Mouse (Mus musculus) CH12.LX (cell line): ENCODE measurements at regions not wholly inside any gene's neighbourhood (a gene's known extent, or its start where the extent isn't known, plus 50 kb on each side); places are given as distances from the start of the nearest gene placed in this dataset.

Source experiments
- DNase-seq: peaks from one replicate; pipeline ENCODE4 v3.0.0-alpha.2; 2013; ENCODE audit errors: extremely low read depth
- H3K27ac ChIP-seq: 2 replicates; pipeline ENCODE4 v1.5.1; 2012; ENCODE audit warnings: low read depth, mild to moderate bottlenecking, control low read depth, moderate library complexity; ENCODE audit not compliant: insufficient read depth
- H3K27me3 ChIP-seq: replicated peaks from 2 replicates; pipeline ENCODE3; 2012; ENCODE audit warnings: inconsistent platforms
- H3K36me3 ChIP-seq, 2 experiments: replicated peaks in 1 of 2; 2 replicates each; pipeline versions ENCODE3 to v1.6.1; 2012; ENCODE audit warnings: inconsistent platforms in 1 of 2, low read length in 1 of 2, mild to moderate bottlenecking in 1 of 2, mixed read lengths in 1 of 2, moderate library complexity in 1 of 2; ENCODE audit not compliant: control insufficient read depth in 1 of 2, insufficient read depth in 1 of 2
- H3K4me1 ChIP-seq, 2 experiments: 2 replicates each; pipeline ENCODE4 v1.6.1; 2012; ENCODE audit warnings: inconsistent platforms in 1 of 2, moderate library complexity in 1 of 2; ENCODE audit not compliant: insufficient read depth in 2 of 2, control insufficient read depth in 1 of 2
- H3K4me2 ChIP-seq: 2 replicates; pipeline ENCODE4 v1.6.1; 2012; ENCODE audit warnings: low read depth, mild to moderate bottlenecking, control low read depth; ENCODE audit not compliant: poor library complexity, insufficient read depth, severe bottlenecking
- H3K4me3 ChIP-seq, 3 experiments: fragments of 150-350 bp in 1 of 3; sonication (generic) in 1 of 3; replicated peaks in 1 of 3; 2 replicates each; pipeline versions ENCODE3 to v1.5.1; 2011 to 2012; ENCODE audit warnings: low read depth in 2 of 3, low read length in 2 of 3, mild to moderate bottlenecking in 2 of 3, moderate library complexity in 2 of 3, control low read depth in 1 of 3, improper control_type of control experiment in 1 of 3, inconsistent platforms in 1 of 3, mixed read lengths in 1 of 3; ENCODE audit not compliant: poor library complexity in 1 of 3
- H3K79me2 ChIP-seq: replicated peaks from 2 replicates; pipeline ENCODE4 v1.6.1; 2012; ENCODE audit warnings: mild to moderate bottlenecking, moderate library complexity; ENCODE audit not compliant: control insufficient read depth, poor library complexity, insufficient read depth, severe bottlenecking; ENCODE audit errors: extremely low read depth
- H3K9ac ChIP-seq: 2 replicates; pipeline ENCODE4 v1.6.1; 2012; ENCODE audit warnings: low read depth, mild to moderate bottlenecking, control low read depth, moderate library complexity; ENCODE audit not compliant: insufficient read depth
- H3K9me3 ChIP-seq: replicated peaks from 2 replicates; pipeline ENCODE3; 2012; ENCODE audit warnings: low read length, inconsistent platforms, mixed read lengths
- CHD2 ChIP-seq: IDR thresholded peaks from 2 replicates; pipeline ENCODE4 v1.6.1; 2011; ENCODE audit warnings: low read length, improper control_type of control experiment
- CTCF ChIP-seq, 2 experiments: IDR thresholded peaks in 1 of 2; conservative IDR thresholded peaks in 1 of 2; 2 replicates each; pipeline ENCODE4 v1.5.1; 2011 to 2012; ENCODE audit warnings: low read depth in 2 of 2, low read length in 2 of 2, improper control_type of control experiment in 1 of 2, inconsistent platforms in 1 of 2, mild to moderate bottlenecking in 1 of 2, moderate library complexity in 1 of 2
- GABPA ChIP-seq: IDR thresholded peaks from 2 replicates; pipeline ENCODE4 v1.6.1; 2012; ENCODE audit warnings: low read depth, low read length, improper control_type of control experiment, inconsistent platforms; ENCODE audit not compliant: insufficient replicate concordance
- KAT2A ChIP-seq: IDR thresholded peaks from 2 replicates; pipeline ENCODE4 v1.6.1; 2012; ENCODE audit warnings: low read length, improper control_type of control experiment, inconsistent platforms; ENCODE audit not compliant: insufficient replicate concordance
- MAFK ChIP-seq: IDR thresholded peaks from 2 replicates; pipeline ENCODE4 v1.6.1; 2011; ENCODE audit warnings: low read length, improper control_type of control experiment; ENCODE audit not compliant: insufficient replicate concordance
- MAZ ChIP-seq: IDR thresholded peaks from 2 replicates; pipeline ENCODE4 v1.6.1; 2012; ENCODE audit warnings: low read depth, mild to moderate bottlenecking, inconsistent platforms, low read length, improper control_type of control experiment, moderate library complexity
- MXI1 ChIP-seq: IDR thresholded peaks from 2 replicates; pipeline ENCODE4 v1.6.1; 2011; ENCODE audit warnings: mild to moderate bottlenecking, low read depth, low read length, improper control_type of control experiment
- MYC ChIP-seq: IDR thresholded peaks from 2 replicates; pipeline ENCODE4 v1.6.1; 2011; ENCODE audit warnings: low read depth, mild to moderate bottlenecking, improper control_type of control experiment, low read length
- NELFE ChIP-seq: IDR thresholded peaks from 2 replicates; pipeline ENCODE4 v1.6.1; 2011; ENCODE audit warnings: low read depth, low read length, improper control_type of control experiment
- NRF1 ChIP-seq: IDR thresholded peaks from 2 replicates; pipeline ENCODE4 v1.6.1; 2014; ENCODE audit warnings: low read depth, mild to moderate bottlenecking, inconsistent platforms, low read length, improper control_type of control experiment, moderate library complexity
- PAX5 ChIP-seq: IDR thresholded peaks from 2 replicates; pipeline ENCODE4 v1.6.1; 2012; ENCODE audit warnings: low read length, inconsistent platforms, mixed read lengths
- POLR2A ChIP-seq: IDR thresholded peaks from 2 replicates; pipeline ENCODE4 v1.6.1; 2011; ENCODE audit warnings: low read depth, mild to moderate bottlenecking, improper control_type of control experiment, low read length
- POLR2AphosphoS2 ChIP-seq: IDR thresholded peaks from 2 replicates; pipeline ENCODE4 v1.6.1; 2011; ENCODE audit warnings: low read depth, low read length, improper control_type of control experiment
- RCOR1 ChIP-seq: conservative IDR thresholded peaks from 2 replicates; pipeline ENCODE4 v1.6.1; 2012; ENCODE audit warnings: low read depth, mild to moderate bottlenecking, inconsistent platforms, low read length, improper control_type of control experiment
- SIN3A ChIP-seq: IDR thresholded peaks from 2 replicates; pipeline ENCODE4 v1.6.1; 2012; ENCODE audit warnings: low read length, improper control_type of control experiment, inconsistent platforms
- TBP ChIP-seq: conservative IDR thresholded peaks from 2 replicates; pipeline ENCODE4 v1.6.1; 2011; ENCODE audit warnings: low read depth, low read length, improper control_type of control experiment
- TCF12 ChIP-seq: IDR thresholded peaks from 2 replicates; pipeline ENCODE4 v1.6.1; 2014; ENCODE audit warnings: low read depth, mild to moderate bottlenecking, inconsistent platforms, low read length, improper control_type of control experiment
- USF1 ChIP-seq: IDR thresholded peaks from 2 replicates; pipeline ENCODE4 v1.6.1; 2014; ENCODE audit warnings: low read depth, mild to moderate bottlenecking, inconsistent platforms, low read length, improper control_type of control experiment
- ZKSCAN1 ChIP-seq: IDR thresholded peaks from 2 replicates; pipeline ENCODE4 v1.6.1; 2012; ENCODE audit warnings: low read depth, inconsistent platforms, low read length, improper control_type of control experiment, borderline replicate concordance
- ZNF384 ChIP-seq: IDR thresholded peaks from 2 replicates; pipeline ENCODE4 v1.6.1; 2012; ENCODE audit warnings: low read depth, low read length, improper control_type of control experiment, inconsistent platforms
- dilution Hi-C: fragments of 300-500 bp; cut with MboI; formaldehyde crosslinking; loops from 2 replicates; pipeline ENCODE4 v1.14.3; 2020; ENCODE audit warnings: low sequenced_read_pairs; ENCODE audit not compliant: extremely low pct_unique_long_range_greater_than_20kb, extremely low pct_ligation_motif_present
- in situ Hi-C: fragments of 300-500 bp; cut with MboI; formaldehyde crosslinking; loops from 3 replicates; pipeline ENCODE4 v1.14.3; 2019; ENCODE audit warnings: low sequenced_read_pairs, low pct_ligation_motif_present, low pct_unique_long_range_greater_than_20kb, mixed read lengths

DNA sequence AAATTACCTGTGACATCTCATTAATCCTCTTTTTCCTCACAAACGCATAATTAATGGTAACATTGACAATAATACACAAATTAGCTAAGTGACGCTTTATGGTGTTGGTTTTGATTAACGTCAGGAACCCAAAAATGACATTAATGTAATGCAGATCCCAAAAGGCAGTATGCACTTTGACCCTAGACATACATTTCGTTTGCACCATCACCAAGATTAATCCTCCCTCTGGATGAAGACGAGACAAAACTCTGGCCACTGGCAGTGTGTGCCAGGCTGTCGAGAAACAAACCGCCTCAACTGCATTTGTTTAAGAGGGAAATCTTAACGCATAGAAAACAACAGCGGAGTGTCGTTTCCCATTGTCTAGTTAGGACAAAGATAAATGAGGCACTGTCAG lies 72.0 kb upstream of the BC052040 start:
- dilution Hi-C loops (no loop called here), in situ Hi-C loops (no loop called here)
- Histone ChIP-seq H3K79me2 (no peaks in the 10 kb centered on the region), H3K4me3 (no peak overlapping the region), H3K9ac (no peak overlapping the region), H3K9me3 (no peaks in the 10 kb centered on the region), H3K4me1 (no peaks in the 10 kb centered on the region), H3K27me3 (no peaks in the 10 kb centered on the region), H3K4me2 (no peak overlapping the region), H3K36me3 (no peaks in the 10 kb centered on the region), H3K27ac (no peak overlapping the region)
- DNase-seq: no peak
- no peak for TF ChIP-seq TCF12
- TF ChIP-seq TBP: no peak
- TF ChIP-seq MAZ: no peak
- TF ChIP-seq POLR2AphosphoS2: no peak
- no peak for TF ChIP-seq MXI1
- no peak for TF ChIP-seq NRF1
- TF ChIP-seq PAX5: no peak
- TF ChIP-seq RCOR1: no peak
- TF ChIP-seq GABPA: no peak
- no peak for TF ChIP-seq POLR2A
- no peak for TF ChIP-seq CTCF (conservative IDR thresholded peaks at IDR 0.05 in 1 of 2, IDR thresholded peaks at IDR 0.05 in 1 of 2; ENCODE audit: low read depth in 2 of 2, low read length in 2 of 2)

DNA sequence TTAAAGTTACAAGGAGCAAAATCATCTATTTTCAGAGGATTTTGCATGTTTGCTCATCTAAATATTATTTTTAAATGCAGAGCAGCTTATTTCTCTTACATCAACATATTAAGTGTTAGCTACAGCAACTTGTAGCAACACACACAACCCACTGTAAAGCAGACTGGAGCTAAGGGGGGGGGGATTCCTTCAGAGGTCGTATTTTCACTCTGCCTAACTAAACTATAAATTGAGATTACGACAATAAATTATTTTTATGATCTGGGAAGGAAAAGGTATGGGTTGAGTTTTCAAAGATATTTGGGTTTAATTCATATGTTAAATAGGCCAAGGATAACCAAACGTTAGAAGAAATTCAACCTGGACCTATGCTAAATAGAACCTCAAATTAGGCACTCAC lies 70.4 kb upstream of the BC052040 start:
- Histone ChIP-seq H3K9me3 (no peaks in the 10 kb centered on the region), H3K4me3 (no peak overlapping the region), H3K4me1 (no peaks in the 10 kb centered on the region), H3K27me3 (no peaks in the 10 kb centered on the region), H3K9ac (no peak overlapping the region), H3K27ac (no peak overlapping the region), H3K79me2 (no peaks in the 10 kb centered on the region), H3K4me2 (no peak overlapping the region), H3K36me3 (no peaks in the 10 kb centered on the region)
- in situ Hi-C loops (loop anchor here (10.0 kb wide), 1 partner anchor 594 kb away; no protein-coding TSS in a partner anchor), dilution Hi-C loops (no loop called here)
- TF ChIP-seq SIN3A: no peak
- TF ChIP-seq CTCF (conservative IDR thresholded peaks at IDR 0.05 in 1 of 2, IDR thresholded peaks at IDR 0.05 in 1 of 2; ENCODE audit: low read depth in 2 of 2, low read length in 2 of 2): no peak
- TF ChIP-seq MAZ: no peak
- TF ChIP-seq CHD2: no peak
- no peak for TF ChIP-seq NELFE
- no peak for TF ChIP-seq MYC
- TF ChIP-seq ZNF384: no peak
- no peak for TF ChIP-seq ZKSCAN1
- TF ChIP-seq USF1: no peak
- no peak for TF ChIP-seq KAT2A
- no peak for TF ChIP-seq POLR2A
- no peak for TF ChIP-seq MAFK
- DNase-seq: no peak
